Mouse (Mus musculus) lung, postnatal 36 days (tissue): ENCODE results near the gene Ccdc77.
"Not testable (repeated sequence)": the region's sequence is repeated elsewhere in the genome, so short reads cannot be mapped to it uniquely, and the experiment has no call there.

Source experiments
- DNase-seq: peaks from one replicate; pipeline ENCODE4 v3.0.0; 2022; ENCODE audit warnings: mixed read lengths

Ccdc77 gene

GRCm38 (mm10) chr6:120309338-120309737, 54.8 kb downstream of the Ccdc77 start:
- no peak for DNase-seq

- DNase-seq, result no peak
Observed at GRCm38 (mm10) chr6:120306859-120307594, 57.1 kb downstream of the Ccdc77 start.

GRCm38 (mm10) chr6:120302755-120303316, 61.3 kb downstream of the Ccdc77 start:
- no peak for DNase-seq

GRCm38 (mm10) chr6:120301137-120301536, 63.0 kb downstream of the Ccdc77 start:
- peak; percentile 26 for DNase-seq

GRCm38 (mm10) chr6:120296589-120296988, 67.6 kb downstream of the Ccdc77 start:
- DNase-seq, result not testable (repeated sequence)

- DNase-seq, result peak; percentile 76
Observed at GRCm38 (mm10) chr6:120294785-120295133, 69.4 kb downstream of the Ccdc77 start.

- DNase-seq, result peak; percentile 4
Observed at GRCm38 (mm10) chr6:120294056-120294784, 70.0 kb downstream of the Ccdc77 start, which contains the start of the genes D330020A13Rik and B4galnt3. Gene D330020A13Rik (plus strand): TSS chr6:120294364. Gene B4galnt3 (minus strand): TSS chr6:120294559.

- no peak for DNase-seq
Observed at GRCm38 (mm10) chr6:120291396-120292009, 72.7 kb downstream of the Ccdc77 start.

GRCm38 (mm10) chr6:120289430-120289829, 74.7 kb downstream of the Ccdc77 start:
- no peak for DNase-seq

- no peak for DNase-seq
Observed at GRCm38 (mm10) chr6:120288541-120288940, 75.6 kb downstream of the Ccdc77 start.

- no peak for DNase-seq
Observed at GRCm38 (mm10) chr6:120287279-120287678, 76.9 kb downstream of the Ccdc77 start.

- no peak for DNase-seq
Observed at GRCm38 (mm10) chr6:120276874-120277449, 87.2 kb downstream of the Ccdc77 start.

GRCm38 (mm10) chr6:120275301-120275700, 88.9 kb downstream of the Ccdc77 start:
- no peak for DNase-seq

GRCm38 (mm10) chr6:120274887-120275286, 89.3 kb downstream of the Ccdc77 start:
- peak; percentile 7 for DNase-seq
